Mouse (Mus musculus) heart, adult 2 months (tissue): ENCODE data around the gene Kalrn.

Source experiments
- CTCF ChIP-seq: fragments of 200-600 bp; IDR thresholded peaks from 2 replicates; pipeline ENCODE4 v1.8.1; 2022; ENCODE audit warnings: antibody characterized with exemption, mild to moderate bottlenecking, moderate library complexity
- EP300 ChIP-seq: fragments of 200-500 bp; IDR thresholded peaks from 2 replicates; pipeline ENCODE4 v1.6.1; 2011; ENCODE audit warnings: low read depth, low read length, control low read depth; ENCODE audit not compliant: insufficient read depth
- POLR2A ChIP-seq: fragments of 200-500 bp; IDR thresholded peaks from 2 replicates; pipeline ENCODE4 v1.6.1; 2011; ENCODE audit warnings: mild to moderate bottlenecking, low read depth, low read length, control low read depth; ENCODE audit not compliant: insufficient read depth

GRCm38 (mm10) chr16:33965878-33966537 lies 607.3 kb downstream of the Kalrn start:
- TF ChIP-seq EP300 (no peak), POLR2A (no peak), CTCF (no peak)
